Mouse (Mus musculus) effector memory CD4-positive, alpha-beta T cell, adult 7 months (primary cell): ENCODE measurements around the gene Glyat. TPM values are rescaled to one million over a fixed set of nuclear protein-coding genes. Genes with fewer than 3 reads are reported as not detected.

Experiments used
- polyA plus RNA-seq: library from polyadenylated mRNA; unstranded; fragments of 100-300 nt; shearing (Covaris generic); gene quantifications from one replicate; pipeline ENCODE4 v1.2.1, GENCODE M21; 2017

Gene Glyat
- not detected for polyA plus RNA-seq

GRCm38 (mm10) chr19:12633176-12633575 is at the start of gene Glyat:
Gene Glyat (plus strand): TSS chr19:12633308.

DNA sequence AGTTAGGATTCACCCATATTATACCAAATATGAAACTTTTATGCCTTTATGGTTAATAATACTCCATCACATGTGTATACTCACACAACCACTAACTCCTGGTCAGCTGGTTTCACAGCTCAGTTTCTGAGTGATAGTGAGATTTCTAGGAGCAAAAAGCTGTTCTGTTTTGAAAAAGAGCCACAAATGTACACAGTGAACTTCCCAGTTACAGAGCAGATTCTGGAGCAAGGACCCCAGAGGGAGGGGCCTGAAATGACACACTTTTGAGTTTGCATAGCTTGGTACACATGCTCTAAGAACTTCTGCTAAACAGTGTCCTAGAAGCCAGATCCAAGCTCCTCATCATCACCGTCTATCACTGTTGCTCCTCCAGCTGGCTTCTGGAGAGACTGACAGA is 33.4 kb upstream of the Glyat start, which contains the start of gene Gm4952:
Gene Gm4952 (plus strand): TSS at position 301 of the 400 bp plus-strand sequence.

DNA sequence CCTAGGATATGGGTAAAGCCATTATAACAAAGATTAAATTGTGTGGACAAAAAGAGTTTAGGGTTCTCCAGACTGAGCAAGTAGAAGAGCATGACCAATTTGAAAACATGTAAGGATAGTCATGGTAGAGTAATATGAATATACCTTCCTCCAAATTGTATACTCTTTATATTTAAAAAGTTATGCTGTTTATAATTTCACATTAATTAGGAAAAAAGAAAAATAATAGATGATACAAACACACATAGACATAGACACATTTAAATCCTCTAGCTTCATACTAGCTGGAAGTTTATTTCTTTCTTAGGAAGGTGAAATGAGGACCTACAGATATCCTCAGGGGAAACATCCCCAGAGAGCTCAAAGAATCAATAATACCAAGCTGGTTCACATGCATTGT is 37.0 kb downstream of the Glyat start, which contains the start of gene Olfr1442:
Gene Olfr1442 (plus strand): TSS at position 301 of the 400 bp plus-strand sequence.

GRCm38 (mm10) chr19:12677812-12678211 is 44.7 kb downstream of the Glyat start, which contains the start of gene Olfr1443:
Gene Olfr1443 (plus strand): TSS chr19:12678112.

GRCm38 (mm10) chr19:12695590-12695989 is 62.5 kb downstream of the Glyat start, which contains the start of gene Keg1:
Gene Keg1 (plus strand): TSS chr19:12695786.

Other genes with a start within 250 kb of the Glyat start
- gene Olfr1440, start 246.0 kb upstream of the Glyat start, polyA plus RNA-seq: 0.26 TPM
- gene Olfr1441, start 215.9 kb upstream of the Glyat start, polyA plus RNA-seq: not detected
- 0.26 TPM for gene Pfpl, start 205.4 kb upstream of the Glyat start, polyA plus RNA-seq
- gene Mpeg1, start 172.5 kb upstream of the Glyat start, polyA plus RNA-seq: not detected
- gene Dtx4, start 131.9 kb upstream of the Glyat start, polyA plus RNA-seq: 31.1 TPM
- gene Fam111a, start 87.6 kb upstream of the Glyat start, polyA plus RNA-seq: 26.0 TPM
- gene Gm4952, start 33.3 kb upstream of the Glyat start, polyA plus RNA-seq: not detected
- 0.16 TPM for gene Olfr1442, start 37.1 kb downstream of the Glyat start, polyA plus RNA-seq
- gene Olfr1443, start 44.8 kb downstream of the Glyat start, polyA plus RNA-seq: not detected
- not detected for gene Keg1, start 62.5 kb downstream of the Glyat start, polyA plus RNA-seq
- not detected for gene Cntf, start 132.3 kb downstream of the Glyat start, polyA plus RNA-seq
- gene Zfp91, start 162.8 kb downstream of the Glyat start, polyA plus RNA-seq: 18.8 TPM
- gene Lpxn, start 162.9 kb downstream of the Glyat start, polyA plus RNA-seq: 375 TPM
- not detected for gene Gm5244, start 213.4 kb downstream of the Glyat start, polyA plus RNA-seq
- gene Olfr1444, start 224.0 kb downstream of the Glyat start, polyA plus RNA-seq: not detected